Mouse (Mus musculus) cortical plate, adult 2 months (tissue): Measurements from ENCODE around the gene Ap3d1.

Experiments
- CTCF ChIP-seq: fragments of 200-500 bp; IDR thresholded peaks from 2 replicates; pipeline ENCODE4 v1.5.1; 2011; ENCODE audit warnings: mild to moderate bottlenecking, control low read depth, low read length; ENCODE audit not compliant: insufficient read depth; ENCODE audit errors: extremely low read depth
- POLR2A ChIP-seq: fragments of 200-500 bp; IDR thresholded peaks from 2 replicates; pipeline ENCODE4 v1.6.1; 2011; ENCODE audit warnings: mild to moderate bottlenecking, low read length, control low read depth; ENCODE audit not compliant: insufficient read depth; ENCODE audit errors: extremely low read depth

DNA sequence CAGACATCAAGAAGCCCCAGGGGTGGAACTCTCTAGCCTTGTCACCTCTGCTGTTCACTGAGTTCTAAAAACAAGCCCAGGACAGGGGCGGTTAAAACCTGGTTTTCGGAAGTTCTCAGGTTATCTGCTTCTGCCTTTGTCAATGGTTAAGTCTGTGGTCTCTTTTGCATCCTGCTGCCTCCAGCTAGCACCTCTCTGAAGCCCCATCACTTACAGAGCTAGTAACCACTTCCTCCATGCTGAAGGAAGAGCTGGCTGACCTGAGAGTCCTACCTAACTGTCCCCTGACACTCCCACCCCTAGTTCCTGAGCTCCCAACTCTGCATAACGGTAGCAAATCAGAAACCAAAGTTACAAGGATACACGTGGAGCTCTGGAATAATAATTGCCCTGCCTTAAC lies 41.3 kb downstream of the Ap3d1 start:
- TF ChIP-seq POLR2A (no peak), CTCF (no peak)
